Mouse (Mus musculus): ENCODE measurements around the gene Rbms1. TPM values are rescaled to one million over a fixed set of nuclear protein-coding genes. Genes with fewer than 3 reads are reported as not detected.

Gene Rbms1
- polyA plus RNA-seq, 1 experiment, result 42.9 TPM

GRCm38 (mm10) chr2:60800921-60801558 lies 162.0 kb downstream of the Rbms1 start:
- no peak overlapping the region for H3K4me3 ChIP-seq (ENCODE audit: insufficient read depth, poor library complexity, severe bottlenecking)
- no peaks in the 10 kb centered on the region for H3K27me3 ChIP-seq (ENCODE audit: control insufficient read depth, insufficient read depth, insufficient read length)
- H3K79me2 ChIP-seq (ENCODE audit: control insufficient read depth, insufficient read depth), result peaks cover 95% of the 10 kb centered on the region
- H3K79me3 ChIP-seq (ENCODE audit: low read depth), result peaks cover 53% of the 10 kb centered on the region
- peaks cover 67% of the 10 kb centered on the region for H3K36me3 ChIP-seq (ENCODE audit: control insufficient read depth, insufficient read depth)
- TF ChIP-seq MYOD1 (IDR thresholded peaks at IDR 0.05; ENCODE audit: control insufficient read depth, insufficient read length, low read depth), result no peak
- no peak for TF ChIP-seq CTCF (IDR thresholded peaks at IDR 0.05; ENCODE audit: control insufficient read depth, insufficient read depth, insufficient read length)
- no peak for TF ChIP-seq MAX (IDR thresholded peaks at IDR 0.05)
- TF ChIP-seq USF1 (IDR thresholded peaks at IDR 0.05; ENCODE audit: low read depth), result no peak
- TF ChIP-seq CEBPB (IDR thresholded peaks at IDR 0.05; ENCODE audit: low read depth), result no peak
- TF ChIP-seq FOSL1 (IDR thresholded peaks at IDR 0.05; ENCODE audit: insufficient read depth, low read length, poor library complexity, severe bottlenecking), result no peak
- TF ChIP-seq MYOG (IDR thresholded peaks at IDR 0.05; ENCODE audit: control insufficient read depth, extremely low read depth, insufficient read length), result no peak
- H3ac ChIP-seq (ENCODE audit: control insufficient read depth, insufficient read length, low read depth), result no peak overlapping the region

GRCm38 (mm10) chr2:60799816-60800215 lies 163.2 kb downstream of the Rbms1 start:
- Histone ChIP-seq H3ac (ENCODE audit: control insufficient read depth, insufficient read length, low read depth) (no peak overlapping the region), H3K27me3 (ENCODE audit: control insufficient read depth, insufficient read depth, insufficient read length) (no peaks in the 10 kb centered on the region), H3K4me3 (ENCODE audit: insufficient read depth, poor library complexity, severe bottlenecking) (no peak overlapping the region), H3K79me2 (ENCODE audit: control insufficient read depth, insufficient read depth) (peaks cover 88% of the 10 kb centered on the region), H3K79me3 (ENCODE audit: low read depth) (peaks cover 44% of the 10 kb centered on the region), H3K36me3 (ENCODE audit: control insufficient read depth, insufficient read depth) (peaks cover 72% of the 10 kb centered on the region)
- no peak for TF ChIP-seq FOSL1 (IDR thresholded peaks at IDR 0.05; ENCODE audit: insufficient read depth, low read length, poor library complexity, severe bottlenecking)
- TF ChIP-seq MYOG (IDR thresholded peaks at IDR 0.05; ENCODE audit: control insufficient read depth, extremely low read depth, insufficient read length), result no peak
- TF ChIP-seq MAX (IDR thresholded peaks at IDR 0.05), result no peak
- no peak for TF ChIP-seq CEBPB (IDR thresholded peaks at IDR 0.05; ENCODE audit: low read depth)

GRCm38 (mm10) chr2:60798767-60799529 lies 164.0 kb downstream of the Rbms1 start:
- H3K36me3 ChIP-seq (ENCODE audit: control insufficient read depth, insufficient read depth), result peaks cover 78% of the 10 kb centered on the region

GRCm38 (mm10) chr2:60796969-60797669 lies 165.9 kb downstream of the Rbms1 start:
- Histone ChIP-seq H3K27me3 (ENCODE audit: control insufficient read depth, insufficient read depth, insufficient read length) (no peaks in the 10 kb centered on the region), H3K36me3 (ENCODE audit: control insufficient read depth, insufficient read depth) (peaks cover 85% of the 10 kb centered on the region), H3ac (ENCODE audit: control insufficient read depth, insufficient read length, low read depth) (no peak overlapping the region), H3K79me3 (ENCODE audit: low read depth) (peaks cover 22% of the 10 kb centered on the region), H3K4me3 (ENCODE audit: insufficient read depth, poor library complexity, severe bottlenecking) (no peak overlapping the region), H3K79me2 (ENCODE audit: control insufficient read depth, insufficient read depth) (peaks cover 61% of the 10 kb centered on the region)
- no peak for TF ChIP-seq CEBPB (IDR thresholded peaks at IDR 0.05; ENCODE audit: low read depth)
- TF ChIP-seq CTCF (IDR thresholded peaks at IDR 0.05; ENCODE audit: control insufficient read depth, insufficient read depth, insufficient read length), result no peak
- TF ChIP-seq USF1 (IDR thresholded peaks at IDR 0.05; ENCODE audit: low read depth), result no peak
- no peak for TF ChIP-seq MYOD1 (IDR thresholded peaks at IDR 0.05; ENCODE audit: control insufficient read depth, insufficient read length, low read depth)
- no peak for TF ChIP-seq MAX (IDR thresholded peaks at IDR 0.05)
- TF ChIP-seq FOSL1 (IDR thresholded peaks at IDR 0.05; ENCODE audit: insufficient read depth, low read length, poor library complexity, severe bottlenecking), result no peak
- no peak for TF ChIP-seq MYOG (IDR thresholded peaks at IDR 0.05; ENCODE audit: control insufficient read depth, extremely low read depth, insufficient read length)

More at GRCm38 (mm10) chr2:60798767-60799529, 164.0 kb downstream of the Rbms1 start:
- Histone ChIP-seq H3ac (ENCODE audit: control insufficient read depth, insufficient read length, low read depth) (no peak overlapping the region), H3K79me2 (ENCODE audit: control insufficient read depth, insufficient read depth) (peaks cover 79% of the 10 kb centered on the region), H3K79me3 (ENCODE audit: low read depth) (peaks cover 35% of the 10 kb centered on the region), H3K27me3 (ENCODE audit: control insufficient read depth, insufficient read depth, insufficient read length) (no peaks in the 10 kb centered on the region), H3K4me3 (ENCODE audit: insufficient read depth, poor library complexity, severe bottlenecking) (no peak overlapping the region)
- TF ChIP-seq FOSL1 (IDR thresholded peaks at IDR 0.05; ENCODE audit: insufficient read depth, low read length, poor library complexity, severe bottlenecking) (no peak), CEBPB (IDR thresholded peaks at IDR 0.05; ENCODE audit: low read depth) (no peak), MYOD1 (IDR thresholded peaks at IDR 0.05; ENCODE audit: control insufficient read depth, insufficient read length, low read depth) (no peak), MAX (IDR thresholded peaks at IDR 0.05) (no peak), MYOG (IDR thresholded peaks at IDR 0.05; ENCODE audit: control insufficient read depth, extremely low read depth, insufficient read length) (no peak), USF1 (IDR thresholded peaks at IDR 0.05; ENCODE audit: low read depth) (no peak), CTCF (IDR thresholded peaks at IDR 0.05; ENCODE audit: control insufficient read depth, insufficient read depth, insufficient read length) (no peak)

- no peak overlapping the region for H3ac ChIP-seq (ENCODE audit: control insufficient read depth, insufficient read length, low read depth)
- H3K27me3 ChIP-seq (ENCODE audit: control insufficient read depth, insufficient read depth, insufficient read length), result no peaks in the 10 kb centered on the region
- peaks cover 19% of the 10 kb centered on the region for H3K79me3 ChIP-seq (ENCODE audit: low read depth)
- H3K36me3 ChIP-seq (ENCODE audit: control insufficient read depth, insufficient read depth), result peaks cover 88% of the 10 kb centered on the region
- peaks cover 56% of the 10 kb centered on the region for H3K79me2 ChIP-seq (ENCODE audit: control insufficient read depth, insufficient read depth)
- TF ChIP-seq CTCF (IDR thresholded peaks at IDR 0.05; ENCODE audit: control insufficient read depth, insufficient read depth, insufficient read length) (no peak), FOSL1 (IDR thresholded peaks at IDR 0.05; ENCODE audit: insufficient read depth, low read length, poor library complexity, severe bottlenecking) (no peak), MYOD1 (IDR thresholded peaks at IDR 0.05; ENCODE audit: control insufficient read depth, insufficient read length, low read depth) (no peak), USF1 (IDR thresholded peaks at IDR 0.05; ENCODE audit: low read depth) (no peak), CEBPB (IDR thresholded peaks at IDR 0.05; ENCODE audit: low read depth) (no peak), MYOG (IDR thresholded peaks at IDR 0.05; ENCODE audit: control insufficient read depth, extremely low read depth, insufficient read length) (no peak), MAX (IDR thresholded peaks at IDR 0.05) (no peak)
- H3K4me3 ChIP-seq (ENCODE audit: insufficient read depth, poor library complexity, severe bottlenecking), result no peak overlapping the region
These were observed 166.4 kb downstream of the Rbms1 start for GRCm38 (mm10) chr2:60796616-60796968.

Data from C2C12 (cell line).